Mouse (Mus musculus): ENCODE data around the gene Esyt1.
"Not testable (repeated sequence)": the region's sequence is repeated elsewhere in the genome, so short reads cannot be mapped to it uniquely, and the experiment has no call there.

The Esyt1 gene

DNA sequence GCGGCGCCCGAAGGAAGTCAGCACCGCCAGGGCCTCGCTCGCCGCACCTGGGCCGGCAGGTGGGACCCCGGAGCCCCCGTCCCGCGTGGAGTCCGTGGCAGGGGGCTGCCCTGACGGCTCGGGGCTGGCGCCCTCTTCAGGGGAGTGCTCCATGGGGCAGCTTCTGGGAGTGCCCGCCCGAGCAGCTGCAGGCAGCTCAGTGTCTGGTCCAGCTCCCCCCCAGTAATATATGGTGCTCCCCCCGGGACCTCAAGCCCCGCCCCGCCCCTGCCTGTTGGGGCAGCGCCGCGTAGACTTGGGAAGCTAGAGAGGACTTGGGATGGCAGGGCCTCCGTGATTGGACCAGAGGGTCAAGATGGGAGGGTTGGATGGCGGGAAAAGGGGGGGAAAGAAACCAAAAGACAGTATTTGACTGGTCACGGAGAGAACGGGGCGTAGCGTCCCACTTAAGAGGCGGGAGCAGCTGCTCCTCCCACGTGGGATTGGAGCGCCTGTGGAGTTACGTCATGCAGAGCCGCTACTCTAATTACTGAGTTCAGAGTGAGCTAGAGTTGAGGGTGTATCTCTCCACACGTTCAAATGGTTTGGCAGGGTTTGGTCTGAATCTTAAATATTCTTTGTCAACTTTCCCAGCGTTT is at the start of gene Esyt1:
Gene Esyt1, minus strand, starts transcription at position 201 of the 638 bp plus-strand sequence.
- DNase-seq (ENCODE audit: low spot score in 2 of 2) = peak; percentile 84 to 95

GRCm38 (mm10) chr10:128575063-128575462 is 49.4 kb upstream of the Esyt1 start:
- DNase-seq (ENCODE audit: low spot score in 2 of 2) = no peak

- peak; percentile 96 to 99 for DNase-seq (ENCODE audit: low spot score in 2 of 2)
Observed at GRCm38 (mm10) chr10:128565788-128566531, 40.3 kb upstream of the Esyt1 start, which contains the start of gene Pa2g4. Gene Pa2g4, minus strand, starts transcription at chr10:128565987.

GRCm38 (mm10) chr10:128565206-128565787 is 39.6 kb upstream of the Esyt1 start:
- no peak for DNase-seq (ENCODE audit: low spot score in 2 of 2)

DNA sequence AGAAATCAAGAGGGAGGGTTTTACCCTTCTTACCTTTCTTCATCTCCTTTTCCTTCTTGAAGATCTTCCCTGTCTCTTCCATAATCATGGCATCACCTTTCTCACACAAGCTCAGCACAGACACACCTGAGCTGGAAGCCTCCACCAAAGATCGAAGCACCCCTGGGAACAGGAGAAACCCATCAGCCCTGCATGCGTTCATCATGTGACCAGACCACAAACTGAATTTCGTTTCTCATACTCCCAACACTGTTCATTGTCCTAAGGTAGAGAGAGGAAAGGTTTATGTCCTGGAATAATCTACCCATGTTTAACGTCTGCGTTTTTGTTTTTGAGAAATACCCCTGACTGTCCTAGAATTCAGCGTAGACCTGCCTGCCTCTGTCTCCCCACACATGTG is 37.9 kb upstream of the Esyt1 start:
- no peak for DNase-seq (ENCODE audit: low spot score in 2 of 2)

DNA sequence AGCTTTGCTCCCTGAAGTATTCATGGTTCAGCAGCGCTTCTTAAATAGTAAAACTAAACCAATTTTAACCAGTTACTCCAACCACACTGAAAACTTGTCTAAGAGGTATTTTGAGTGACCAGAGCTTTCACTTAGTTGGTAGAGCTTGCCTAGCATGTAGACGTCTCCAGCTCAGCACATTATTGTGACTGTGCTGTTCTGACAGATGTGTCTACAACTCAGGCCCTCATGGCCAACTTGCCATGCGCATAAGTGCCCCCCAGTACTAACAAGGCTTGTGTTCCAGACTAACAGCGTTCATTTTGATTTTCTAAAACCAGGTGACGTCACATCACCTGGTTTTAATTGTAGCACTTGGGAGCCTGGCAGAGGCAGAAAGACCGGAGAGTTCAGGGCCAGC is 31.3 kb upstream of the Esyt1 start:
- no peak for DNase-seq (ENCODE audit: low spot score in 2 of 2)

GRCm38 (mm10) chr10:128556286-128556685 is 30.6 kb upstream of the Esyt1 start:
- no peak for DNase-seq (ENCODE audit: low spot score in 2 of 2)

- not testable (repeated sequence) for DNase-seq (ENCODE audit: low spot score in 2 of 2)
Observed at GRCm38 (mm10) chr10:128555567-128555966, 29.9 kb upstream of the Esyt1 start.

DNA sequence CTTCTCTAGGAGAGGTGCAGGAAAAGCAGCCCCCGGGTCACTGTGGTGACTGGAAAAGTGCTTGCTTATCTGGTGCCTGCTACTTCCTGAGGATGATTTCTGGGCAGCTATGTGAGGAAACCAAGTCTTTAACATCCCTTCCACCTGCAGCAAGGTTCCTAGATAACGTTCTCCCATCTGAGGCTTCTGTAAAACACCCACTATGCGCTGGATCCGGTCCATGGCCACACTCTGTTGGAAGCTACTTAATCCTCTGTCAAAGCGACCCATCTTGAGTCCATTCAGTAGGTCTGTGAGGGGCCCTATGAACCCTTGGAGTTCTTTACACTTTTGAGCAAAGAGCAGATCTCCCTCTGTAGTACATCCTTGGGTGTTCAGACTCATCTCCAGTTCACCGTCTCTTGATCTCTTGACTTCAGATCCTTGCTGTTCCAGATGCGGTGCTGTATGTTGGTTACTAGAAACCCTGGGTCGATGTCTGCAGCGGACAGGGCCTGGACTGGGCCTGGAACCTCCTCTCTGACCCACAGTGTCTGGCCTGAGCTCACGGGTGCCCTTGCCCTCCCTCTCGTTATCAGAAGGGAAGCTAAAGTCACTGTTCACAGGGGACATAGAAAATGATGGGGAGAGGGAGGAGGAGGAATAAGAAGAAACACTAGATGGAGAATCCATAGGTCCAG is 24.6 kb upstream of the Esyt1 start:
- DNase-seq (ENCODE audit: low spot score in 2 of 2) = not testable (repeated sequence)

DNA sequence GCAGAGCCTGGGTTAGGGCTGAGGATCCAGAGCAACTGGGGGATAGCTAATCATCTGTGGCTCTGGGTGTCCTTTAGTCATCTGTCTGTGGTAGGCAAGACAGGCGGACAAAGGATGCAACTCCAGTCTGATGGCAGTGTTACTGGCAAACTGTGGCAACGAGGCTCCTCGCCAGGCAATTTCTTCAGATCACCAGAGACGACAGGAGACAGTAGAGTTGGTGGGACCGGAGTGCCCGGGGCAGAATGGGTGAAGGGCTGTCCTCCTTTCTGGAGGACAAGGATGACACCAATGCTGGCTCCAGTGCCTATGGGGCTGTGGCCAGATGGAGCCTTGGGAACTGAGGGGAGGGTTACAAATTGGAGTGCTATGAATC is 24.0 kb upstream of the Esyt1 start:
- DNase-seq (ENCODE audit: low spot score in 2 of 2) = peak in 1 of 2 experiments; percentile 9

GRCm38 (mm10) chr10:128548947-128549681 is 23.4 kb upstream of the Esyt1 start, which contains the start of gene Rpl41:
Gene Rpl41, minus strand, starts transcription at chr10:128549305.
- DNase-seq (ENCODE audit: low spot score in 2 of 2) = peak; percentile 65 to 90

GRCm38 (mm10) chr10:128548051-128548791 is 22.6 kb upstream of the Esyt1 start:
- DNase-seq (ENCODE audit: low spot score in 2 of 2) = peak in 1 of 2 experiments; percentile 34

GRCm38 (mm10) chr10:128547361-128548032 is 21.8 kb upstream of the Esyt1 start, which contains the start of gene Zc3h10:
Gene Zc3h10, minus strand, starts transcription at chr10:128547774.
- peak; percentile 77 to 91 for DNase-seq (ENCODE audit: low spot score in 2 of 2)

GRCm38 (mm10) chr10:128546787-128547186 is 21.1 kb upstream of the Esyt1 start:
- no peak for DNase-seq (ENCODE audit: low spot score in 2 of 2)

DNA sequence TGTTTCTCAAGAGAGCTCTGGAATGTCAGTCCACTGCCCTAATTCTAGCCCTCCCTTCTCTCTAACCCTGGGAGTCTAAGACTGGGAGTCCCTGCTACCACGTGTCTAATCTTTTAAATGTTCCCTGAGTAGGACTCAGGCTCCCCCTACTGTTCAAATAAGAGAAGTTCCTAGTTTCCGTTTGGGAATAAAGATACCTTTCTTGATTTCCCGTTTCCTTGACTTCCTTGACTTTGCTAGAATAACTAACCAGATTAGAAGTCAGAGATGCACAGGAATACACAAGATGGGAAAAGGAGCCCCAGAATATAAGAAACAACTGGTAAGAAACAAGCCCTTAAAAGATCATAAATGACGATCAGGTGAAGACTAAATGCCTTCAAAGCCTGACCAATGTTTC is 20.7 kb upstream of the Esyt1 start:
- DNase-seq (ENCODE audit: low spot score in 2 of 2) = no peak

GRCm38 (mm10) chr10:128545570-128545898 is 19.9 kb upstream of the Esyt1 start:
- no peak for DNase-seq (ENCODE audit: low spot score in 2 of 2)

GRCm38 (mm10) chr10:128544674-128545569 is 19.3 kb upstream of the Esyt1 start:
- no peak for DNase-seq (ENCODE audit: low spot score in 2 of 2)

- no peak for DNase-seq (ENCODE audit: low spot score in 2 of 2)
Observed at GRCm38 (mm10) chr10:128544151-128544657, 18.5 kb upstream of the Esyt1 start.

GRCm38 (mm10) chr10:128543100-128543499 is 17.4 kb upstream of the Esyt1 start:
- no peak for DNase-seq (ENCODE audit: low spot score in 2 of 2)

Data from urinary bladder, adult 18-20 months (tissue).